Mouse (Mus musculus) limb, embryonic 14.5 days (tissue): ENCODE measurements around the gene Bcl3. TPM values are rescaled to one million over a fixed set of nuclear protein-coding genes. Genes with fewer than 3 reads are reported as not detected.

Source experiments
- ATAC-seq: fragments of 200-750 bp; cut with Nextera tagmentation; 2 replicates; pipeline ENCODE4 v1.8.0; 2017; ENCODE audit warnings: low read depth, moderate number of reproducible peaks, moderate TSS enrichment; ENCODE audit not compliant: low FRiP score
- DNase-seq: peaks from one replicate; pipeline ENCODE4 v3.0.0-alpha.2; 2015; ENCODE audit warnings: low spot score
- H3K27ac ChIP-seq: fragments of 300-500 bp; sonication (generic); replicated peaks from 2 replicates; pipeline ENCODE4 v1.5.1; 2014; ENCODE audit warnings: low read depth, mild to moderate bottlenecking, low read length, moderate library complexity, mixed read lengths
- H3K27me3 ChIP-seq: fragments of 300-500 bp; sonication (generic); 2 replicates; pipeline ENCODE4 v1.6.1; 2014; ENCODE audit warnings: low read length, mixed read lengths; ENCODE audit not compliant: control insufficient read depth, insufficient read depth
- H3K36me3 ChIP-seq: fragments of 300-500 bp; sonication (generic); 2 replicates; pipeline ENCODE4 v1.6.1; 2014; ENCODE audit warnings: mild to moderate bottlenecking, low read length, moderate library complexity, mixed read lengths; ENCODE audit not compliant: control insufficient read depth, insufficient read depth
- H3K4me1 ChIP-seq: fragments of 300-500 bp; sonication (generic); 2 replicates; pipeline ENCODE4 v1.6.1; 2014; ENCODE audit warnings: antibody characterized with exemption, low read length, mixed read lengths; ENCODE audit not compliant: control insufficient read depth, insufficient read depth
- H3K4me2 ChIP-seq: fragments of 300-500 bp; sonication (generic); replicated peaks from 2 replicates; pipeline ENCODE4 v1.6.1; 2014; ENCODE audit warnings: low read depth, mild to moderate bottlenecking, low read length, moderate library complexity; ENCODE audit not compliant: severe bottlenecking
- H3K4me3 ChIP-seq: fragments of 300-500 bp; sonication (generic); replicated peaks from 2 replicates; pipeline ENCODE4 v1.5.1; 2014; ENCODE audit warnings: low read length
- H3K9ac ChIP-seq: fragments of 300-500 bp; sonication (generic); 2 replicates; pipeline ENCODE4 v1.6.1; 2014; ENCODE audit warnings: mild to moderate bottlenecking, low read depth, low read length, moderate library complexity; ENCODE audit not compliant: severe bottlenecking
- H3K9me3 ChIP-seq: fragments of 300-500 bp; sonication (generic); 2 replicates; pipeline ENCODE4 v1.6.1; 2016; ENCODE audit warnings: low read length; ENCODE audit not compliant: control insufficient read depth
- POLR2A ChIP-seq: fragments of 200-500 bp; IDR thresholded peaks from 2 replicates; pipeline ENCODE4 v1.8.0; 2012; ENCODE audit warnings: inconsistent platforms, mild to moderate bottlenecking, moderate library complexity, borderline replicate concordance; ENCODE audit not compliant: insufficient read depth, insufficient read length; ENCODE audit errors: extremely low read depth
- WGBS: fragments of 180-500 bp; shearing (Covaris S2); extraction: QIAGEN DNeasy Blood & Tissue Kit; methylation state at CpG from one replicate; pipeline ENCODE4 v1.1.7; 2014; 5-methylcytosine and 5-hydroxymethylcytosine counted together
- polyA plus RNA-seq, 2 experiments: library from polyadenylated mRNA; depleted of rRNA in 1 of 2; stranded (reverse) in 1 of 2; unstranded in 1 of 2; fragments of >200 nt; fragmentation: Nextera tagmentation in 1 of 2; extraction: Ambion mirVana in 1 of 2; gene quantifications; 2 replicates each; pipeline versions ENCODE4 v1.2.1 to v1.2.3; 2012 to 2014

The Bcl3 gene
- polyA plus RNA-seq, 2 experiments: 4.7 to 5.5 TPM

DNA sequence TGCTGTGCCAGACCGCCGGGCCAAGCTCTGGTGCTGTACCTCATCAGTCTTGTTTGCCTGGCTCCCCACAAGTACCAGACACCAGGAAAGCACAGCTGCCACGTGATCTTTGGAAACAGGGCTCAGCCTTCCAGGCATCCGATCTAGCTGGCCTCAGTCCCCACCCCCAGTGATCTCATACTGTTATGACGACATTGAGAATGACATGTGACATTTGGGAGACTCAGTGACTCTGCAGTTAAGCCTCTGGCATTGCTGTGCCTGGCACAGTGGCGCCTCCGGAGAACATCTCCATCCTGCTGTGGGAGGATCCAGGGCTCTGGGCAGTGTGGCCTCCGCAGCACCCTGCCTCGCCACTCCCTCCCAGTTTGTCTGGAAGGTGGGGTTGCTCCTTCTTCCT lies 9.3 kb upstream of the Bcl3 start:
- WGBS: 48% methylated on average over 9 of the region's 9 CpGs
- Histone ChIP-seq H3K27me3 (no peaks in the 10 kb centered on the region), H3K27ac (no peak overlapping the region), H3K9me3 (no peaks in the 10 kb centered on the region), H3K4me2 (no peak overlapping the region), H3K4me3 (no peak overlapping the region), H3K4me1 (no peaks in the 10 kb centered on the region; the same call in 1 of the 2 replicates), H3K9ac (no peak overlapping the region), H3K36me3 (no peaks in the 10 kb centered on the region)
- ATAC-seq (no peak), DNase-seq (no peak)
- TF ChIP-seq POLR2A: no peak

DNA sequence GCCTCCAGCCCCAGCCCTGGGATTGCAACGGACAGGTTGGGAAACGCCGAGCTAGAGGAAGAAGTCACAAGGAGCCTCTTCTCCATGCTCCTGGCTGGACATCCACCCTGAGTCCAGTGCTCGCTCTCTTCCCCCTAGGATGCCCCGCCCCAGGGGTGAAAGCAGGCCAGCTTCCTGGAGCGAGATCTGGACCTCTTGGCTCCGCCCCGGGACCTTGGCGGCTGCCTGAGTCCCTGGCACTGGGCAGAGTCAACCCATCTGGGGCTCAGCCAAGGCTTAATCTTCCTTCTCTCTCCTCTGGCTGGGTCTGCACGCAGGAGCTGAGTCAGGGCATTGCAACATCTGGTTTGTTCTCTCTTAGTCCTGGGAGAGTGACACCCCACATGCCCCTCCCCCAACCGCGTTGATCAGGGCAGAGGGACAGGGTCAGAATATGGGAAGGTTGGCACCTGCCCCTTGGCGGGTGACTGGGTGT lies 8.1 kb upstream of the Bcl3 start:
- Histone ChIP-seq H3K9me3 (no peaks in the 10 kb centered on the region), H3K9ac (no peak overlapping the region), H3K4me2 (no peak overlapping the region), H3K27ac (no peak overlapping the region), H3K36me3 (no peaks in the 10 kb centered on the region), H3K27me3 (no peaks in the 10 kb centered on the region), H3K4me1 (no peaks in the 10 kb centered on the region; the same call in 1 of the 2 replicates), H3K4me3 (no peak overlapping the region)
- ATAC-seq (no peak), DNase-seq (peak; percentile 60)
- 36% methylated on average over 13 of the region's 13 CpGs for WGBS
- TF ChIP-seq POLR2A: no peak

GRCm38 (mm10) chr7:19829694-19830093 lies 7.1 kb upstream of the Bcl3 start:
- Histone ChIP-seq H3K27ac (no peak overlapping the region), H3K4me2 (no peak overlapping the region), H3K27me3 (no peaks in the 10 kb centered on the region), H3K9ac (no peak overlapping the region), H3K4me3 (no peak overlapping the region), H3K9me3 (no peaks in the 10 kb centered on the region), H3K36me3 (no peaks in the 10 kb centered on the region), H3K4me1 (peaks cover 1% of the 10 kb centered on the region; the same call in 1 of the 2 replicates)
- DNase-seq (no peak), ATAC-seq (no peak)
- no peak for TF ChIP-seq POLR2A
- 73% methylated on average over 3 of the region's 3 CpGs for WGBS

DNA sequence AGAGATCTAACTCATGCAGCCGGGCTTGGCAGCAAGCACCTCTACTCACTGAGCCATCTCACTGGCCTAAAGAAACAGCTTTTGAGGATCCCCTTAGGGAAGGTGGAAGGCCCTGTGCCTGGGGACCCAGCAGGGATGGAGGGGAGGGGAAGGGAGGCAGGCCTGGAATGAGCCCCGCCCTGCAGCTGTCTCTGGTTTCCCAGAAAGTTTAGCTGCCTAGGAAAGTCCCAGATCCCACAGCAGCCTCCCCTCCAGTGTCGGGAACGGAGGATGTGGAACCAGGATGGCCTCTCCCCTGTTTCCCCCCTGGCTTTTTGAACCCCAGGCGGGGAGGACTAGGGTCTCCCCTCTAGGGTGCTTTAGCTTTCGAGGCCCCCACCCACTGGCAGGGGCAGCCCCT lies 4.2 kb upstream of the Bcl3 start:
- Histone ChIP-seq H3K4me2 (no peak overlapping the region), H3K27me3 (peaks cover 20% of the 10 kb centered on the region), H3K27ac (no peak overlapping the region), H3K36me3 (no peaks in the 10 kb centered on the region), H3K4me1 (peaks cover 22% of the 10 kb centered on the region), H3K4me3 (no peak overlapping the region), H3K9me3 (no peaks in the 10 kb centered on the region), H3K9ac (0 out of 2 replicates have a peak overlapping the region, but pooled peaks have one; percentile 25)
- TF ChIP-seq POLR2A: no peak
- DNase-seq (peak; percentile 38), ATAC-seq (no peak)
- 37% methylated on average over 6 of the region's 6 CpGs for WGBS

DNA sequence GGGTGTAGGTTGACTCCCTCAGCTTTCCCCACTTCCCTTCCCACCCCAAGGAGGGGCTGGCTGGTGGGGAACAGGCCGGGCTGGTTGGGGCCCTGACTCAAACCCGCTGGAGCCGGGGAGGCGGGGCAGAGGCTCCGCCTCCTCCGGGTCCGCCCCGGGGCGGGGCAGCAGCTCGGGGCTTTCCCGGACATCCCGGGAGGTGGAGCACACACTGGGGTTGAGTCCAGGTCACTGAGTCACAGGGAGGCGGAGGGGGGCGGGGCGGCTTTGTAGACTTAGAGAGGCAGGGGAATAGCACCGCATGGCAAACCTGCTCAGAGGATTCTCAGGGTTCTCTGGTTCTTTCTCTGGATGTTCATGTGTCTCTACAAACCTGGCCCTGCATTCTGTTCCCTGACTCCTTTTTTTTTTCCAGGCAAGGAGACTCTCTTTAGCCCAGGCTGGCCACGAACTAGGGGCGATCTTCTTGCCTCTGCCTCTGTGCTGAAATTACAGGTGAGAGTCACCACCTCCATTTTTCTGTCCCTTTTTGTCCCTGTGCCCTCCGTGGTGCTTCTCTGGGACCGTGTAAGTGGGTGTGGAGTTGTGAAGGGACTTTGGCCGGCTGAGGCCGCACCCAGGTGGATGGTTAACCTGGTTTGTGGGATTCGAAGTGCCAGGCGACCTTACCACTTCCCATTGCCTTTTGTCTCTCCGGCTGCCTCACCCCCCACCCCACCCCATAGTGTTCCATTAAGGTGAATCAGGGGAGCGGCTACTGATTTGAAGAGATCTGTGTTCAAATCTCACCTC lies 1.8 kb upstream of the Bcl3 start:
- Histone ChIP-seq H3K4me1 (peaks cover 22% of the 10 kb centered on the region), H3K36me3 (no peaks in the 10 kb centered on the region), H3K4me2 (peak overlapping the region; percentile 21; the same call in 1 of the 2 replicates), H3K9ac (no peak overlapping the region), H3K4me3 (peak overlapping the region; percentile 2; the same call in 1 of the 2 replicates), H3K27ac (peak overlapping the region; percentile 71; the same call in 1 of the 2 replicates), H3K27me3 (peaks cover 27% of the 10 kb centered on the region), H3K9me3 (0 out of 2 replicates have a peak, but pooled peaks cover 5% of the 10 kb centered on the region)
- TF ChIP-seq POLR2A: no peak
- DNase-seq: peak; percentile 87
- 25% methylated on average over 25 of the region's 26 CpGs for WGBS
- ATAC-seq: peak; percentile 87
